Mouse (Mus musculus): ENCODE data around the gene Leng1. TPM values are rescaled to one million over a fixed set of nuclear protein-coding genes. Genes with fewer than 3 reads are reported as not detected.

The Leng1 gene
- total and polyA plus RNA-seq, 3 experiments: 5.8 to 8.5 (median 6.7) TPM

DNA sequence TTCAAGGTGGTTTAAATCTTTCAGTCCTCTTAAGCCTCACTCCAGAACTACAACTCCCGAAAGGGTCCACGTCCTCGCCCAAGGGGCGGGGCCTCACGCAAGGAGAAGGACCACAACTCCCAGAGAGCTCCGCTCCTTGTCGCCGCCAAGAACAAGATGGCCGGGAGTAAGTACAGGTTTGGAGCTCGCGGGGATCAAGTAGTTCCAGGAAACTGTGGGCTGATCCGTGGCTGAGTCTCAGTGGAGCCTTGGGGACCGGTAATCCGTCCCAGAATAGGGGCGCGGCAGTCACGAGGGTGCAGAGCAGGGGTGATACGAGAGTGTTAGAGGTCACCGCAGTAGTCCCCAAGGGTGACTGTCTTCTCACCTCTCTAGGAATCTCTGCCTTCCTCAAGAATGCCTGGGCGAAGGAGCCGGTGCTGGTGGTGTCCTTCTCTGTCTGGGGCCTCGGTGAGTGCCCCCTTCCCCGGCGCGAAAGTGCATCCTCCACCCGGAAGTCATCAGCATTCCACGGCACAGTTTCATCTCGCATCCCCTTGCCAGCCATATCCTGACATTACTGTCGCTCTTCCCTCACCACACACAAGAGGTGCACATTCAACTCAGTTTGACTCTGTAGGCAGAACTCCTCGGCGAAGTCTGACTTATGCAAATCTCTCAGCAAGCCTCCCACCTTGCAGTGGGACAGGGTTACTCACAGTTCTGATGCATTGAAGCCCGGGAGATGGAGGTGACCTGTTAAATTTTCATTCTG is 48.2 kb downstream of the Leng1 start, which contains the start of gene Ndufa3:
Gene Ndufa3, plus strand, starts transcription at position 132 of the 754 bp plus-strand sequence.
- Histone ChIP-seq H3K4me2 (ENCODE audit: insufficient read depth, low read depth, poor library complexity, severe bottlenecking) (peak within 1 kb of the TSS; percentile 98), H3K4me1 (ENCODE audit: control insufficient read depth in 1 of 2, insufficient read depth in 2 of 2) (peaks cover 5 to 18% of the 10 kb centered on the region in 2 experiments), H3K36me3 (replicated peaks in 1 of 2; ENCODE audit: control insufficient read depth in 1 of 2, insufficient read depth in 1 of 2, low read length in 1 of 2) (peaks cover 20 to 36% of the 10 kb centered on the region in 2 experiments), H3K79me2 (replicated peaks; ENCODE audit: control insufficient read depth, extremely low read depth, insufficient read depth, poor library complexity, severe bottlenecking) (no peaks in the 10 kb centered on the region), H3K27me3 (replicated peaks) (no peaks in the 10 kb centered on the region), H3K9me3 (replicated peaks; ENCODE audit: low read length) (no peaks in the 10 kb centered on the region), H3K27ac (ENCODE audit: insufficient read depth, low read depth) (peak within 1 kb of the TSS; percentile 70), H3K9ac (ENCODE audit: insufficient read depth, low read depth) (peak within 1 kb of the TSS; percentile 46), H3K4me3 (replicated peaks in 1 of 3; ENCODE audit: low read depth in 2 of 3, low read length in 2 of 3, poor library complexity in 1 of 3) (peak within 1 kb of the TSS; percentile 69 to 86 (median 85))
- in situ Hi-C loops (cut with MboI; ENCODE audit: low pct_ligation_motif_present, low pct_unique_long_range_greater_than_20kb, low sequenced_read_pairs) (no loop called here), dilution Hi-C loops (cut with MboI; ENCODE audit: extremely low pct_ligation_motif_present, extremely low pct_unique_long_range_greater_than_20kb, low sequenced_read_pairs) (no loop called here)
- peak; percentile 97 for TF ChIP-seq HCFC1 (IDR thresholded peaks at IDR 0.05; ENCODE audit: low read depth, low read length)
- no peak for TF ChIP-seq JUND (conservative IDR thresholded peaks at IDR 0.05; ENCODE audit: low read depth, low read length)
- no peak for TF ChIP-seq ZNF384 (IDR thresholded peaks at IDR 0.05; ENCODE audit: low read depth, low read length)
- no peak for TF ChIP-seq MEF2A (IDR thresholded peaks at IDR 0.05; ENCODE audit: borderline replicate concordance, low read depth, low read length)
- peak; percentile 43; the same call in 1 of the 2 replicates for TF ChIP-seq CHD2 (IDR thresholded peaks at IDR 0.05; ENCODE audit: low read length)
- TF ChIP-seq UBTF (IDR thresholded peaks at IDR 0.05; ENCODE audit: low read depth, low read length): no peak
- TF ChIP-seq PAX5 (IDR thresholded peaks at IDR 0.05; ENCODE audit: low read length): no peak
- no peak for TF ChIP-seq CTCF (conservative IDR thresholded peaks at IDR 0.05 in 1 of 2, IDR thresholded peaks at IDR 0.05 in 1 of 2; ENCODE audit: low read depth in 2 of 2, low read length in 2 of 2)
- TF ChIP-seq MYC (IDR thresholded peaks at IDR 0.05; ENCODE audit: low read depth, low read length): no peak
- peak; percentile 68 for TF ChIP-seq ELF1 (IDR thresholded peaks at IDR 0.05; ENCODE audit: low read depth, low read length)
- TF ChIP-seq NELFE (IDR thresholded peaks at IDR 0.05; ENCODE audit: low read depth, low read length): peak; percentile 65
- peak; percentile 95; the same call in 1 of the 2 replicates for TF ChIP-seq KAT2A (IDR thresholded peaks at IDR 0.05; ENCODE audit: insufficient replicate concordance, low read length)
- TF ChIP-seq USF2 (conservative IDR thresholded peaks at IDR 0.05; ENCODE audit: low read depth, low read length): no peak
- TF ChIP-seq MAZ (IDR thresholded peaks at IDR 0.05; ENCODE audit: low read depth, low read length): no peak
- peak; percentile 53; the same call in 1 of the 2 replicates for TF ChIP-seq TBP (conservative IDR thresholded peaks at IDR 0.05; ENCODE audit: low read depth, low read length)
- no peak for TF ChIP-seq ETS1 (conservative IDR thresholded peaks at IDR 0.05; ENCODE audit: low read depth, low read length)
- TF ChIP-seq JUN (IDR thresholded peaks at IDR 0.05; ENCODE audit: insufficient read depth, low read depth, low read length): no peak
- TF ChIP-seq E2F4 (IDR thresholded peaks at IDR 0.05; ENCODE audit: insufficient replicate concordance, low read depth, low read length): 0 out of 2 replicates have a peak, but pooled peaks have one; percentile 39
- TF ChIP-seq SIN3A (IDR thresholded peaks at IDR 0.05; ENCODE audit: low read length): no peak; the same call in none of the 2 replicates
- TF ChIP-seq EP300 (IDR thresholded peaks at IDR 0.05; ENCODE audit: low read length): no peak
- TF ChIP-seq GABPA (IDR thresholded peaks at IDR 0.05; ENCODE audit: insufficient replicate concordance, low read depth, low read length): peak; percentile 38; the same call in 1 of the 2 replicates
- TF ChIP-seq ZKSCAN1 (IDR thresholded peaks at IDR 0.05; ENCODE audit: borderline replicate concordance, low read depth, low read length): no peak
- no peak for TF ChIP-seq RAD21 (IDR thresholded peaks at IDR 0.05; ENCODE audit: low read depth, low read length)
- TF ChIP-seq CHD1 (IDR thresholded peaks at IDR 0.05; ENCODE audit: low read depth, low read length): no peak
- peak; percentile 48; the same call in 1 of the 2 replicates for TF ChIP-seq POLR2AphosphoS2 (IDR thresholded peaks at IDR 0.05; ENCODE audit: low read depth, low read length)
- no peak for TF ChIP-seq ZC3H11A (IDR thresholded peaks at IDR 0.05; ENCODE audit: low read depth, low read length)
- no peak; the same call in 1 of the 2 replicates for TF ChIP-seq ZMIZ1 (IDR thresholded peaks at IDR 0.05; ENCODE audit: low read depth, low read length)
- TF ChIP-seq BHLHE40 (IDR thresholded peaks at IDR 0.05; ENCODE audit: low read depth, low read length): 0 out of 2 replicates have a peak, but pooled peaks have one; percentile 20
- no peak for TF ChIP-seq IRF4 (IDR thresholded peaks at IDR 0.05; ENCODE audit: low read depth, low read length)
- peak; percentile 79 for TF ChIP-seq POLR2A (IDR thresholded peaks at IDR 0.05; ENCODE audit: low read depth, low read length)
- TF ChIP-seq TCF12 (IDR thresholded peaks at IDR 0.05; ENCODE audit: low read depth, low read length): peak; percentile 66; the same call in 1 of the 2 replicates
- peak; percentile 13; the same call in 1 of the 2 replicates for TF ChIP-seq MAX (IDR thresholded peaks at IDR 0.05; ENCODE audit: low read length)
- TF ChIP-seq USF1 (IDR thresholded peaks at IDR 0.05; ENCODE audit: low read depth, low read length): no peak
- peak; percentile 28; the same call in 1 of the 2 replicates for TF ChIP-seq NRF1 (IDR thresholded peaks at IDR 0.05; ENCODE audit: low read depth, low read length)
- no peak for TF ChIP-seq RCOR1 (conservative IDR thresholded peaks at IDR 0.05; ENCODE audit: low read depth, low read length)
- no peak for TF ChIP-seq SMC3 (IDR thresholded peaks at IDR 0.05; ENCODE audit: low read depth, low read length)
- no peak for TF ChIP-seq MXI1 (IDR thresholded peaks at IDR 0.05; ENCODE audit: low read depth, low read length)
- no peak for TF ChIP-seq MAFK (IDR thresholded peaks at IDR 0.05; ENCODE audit: insufficient replicate concordance, low read length)
- DNase-seq (ENCODE audit: extremely low read depth): peak; percentile 96

All from CH12.LX (cell line).